Mouse (Mus musculus): Measurements from ENCODE around the gene Gabrb2.

DNA sequence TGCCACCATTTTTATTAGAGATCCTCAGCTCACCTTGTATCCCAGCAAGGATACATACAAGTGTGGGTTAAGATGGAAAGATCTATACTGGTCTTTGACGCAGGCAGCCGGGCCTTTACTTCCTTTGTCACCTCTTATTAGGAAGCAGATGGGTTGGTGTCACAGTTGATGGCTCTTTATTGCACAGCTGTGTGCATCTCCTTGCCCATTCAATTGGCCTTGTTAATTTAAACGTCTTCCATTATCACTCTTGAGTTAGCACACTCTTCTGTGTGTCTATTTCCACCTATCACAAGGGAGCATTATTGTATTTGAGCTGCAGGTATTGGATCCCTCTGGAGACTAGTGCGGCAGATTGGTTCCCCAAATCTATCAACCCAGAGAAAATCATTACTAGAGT, 161.6 kb downstream of the Gabrb2 start:
- TF ChIP-seq POLR2A (IDR thresholded peaks at IDR 0.05; ENCODE audit: low read depth, low read length) (no peak), CTCF (IDR thresholded peaks at IDR 0.05; ENCODE audit: borderline replicate concordance, insufficient read depth, low read length) (no peak)

Measured in embryonic fibroblast, embryonic 13.5 days (primary cell).